Mouse (Mus musculus) hindbrain, embryonic 12.5 days (tissue): ENCODE data around the gene Slco2a1. TPM values are rescaled to one million over a fixed set of nuclear protein-coding genes. Genes with fewer than 3 reads are reported as not detected.

ENCODE experiments used
- ATAC-seq: fragments of 200-750 bp; cut with Nextera tagmentation; 2 replicates; pipeline ENCODE4 v1.8.0; 2017; ENCODE audit warnings: moderate TSS enrichment; ENCODE audit not compliant: low FRiP score
- H3K27ac ChIP-seq: fragments of 300-500 bp; sonication (generic); 2 replicates; pipeline ENCODE4 v1.5.1; 2016; ENCODE audit warnings: mild to moderate bottlenecking
- H3K27me3 ChIP-seq: fragments of 300-500 bp; sonication (generic); 2 replicates; pipeline ENCODE4 v1.6.1; 2016; ENCODE audit warnings: mild to moderate bottlenecking
- H3K36me3 ChIP-seq: fragments of 300-500 bp; sonication (generic); 2 replicates; pipeline ENCODE4 v1.6.1; 2016; ENCODE audit warnings: mild to moderate bottlenecking
- H3K4me1 ChIP-seq: fragments of 300-500 bp; sonication (generic); 2 replicates; pipeline ENCODE4 v1.6.1; 2016
- H3K4me2 ChIP-seq: fragments of 300-500 bp; sonication (generic); replicated peaks from 2 replicates; pipeline ENCODE4 v1.6.1; 2016; ENCODE audit warnings: mild to moderate bottlenecking
- H3K4me3 ChIP-seq: fragments of 300-500 bp; sonication (generic); 2 replicates; pipeline ENCODE4 v1.5.1; 2016; ENCODE audit warnings: mild to moderate bottlenecking
- H3K9ac ChIP-seq: fragments of 300-500 bp; sonication (generic); 2 replicates; pipeline ENCODE4 v1.6.1; 2016; ENCODE audit warnings: mild to moderate bottlenecking, moderate library complexity
- H3K9me3 ChIP-seq: fragments of 300-500 bp; sonication (generic); replicated peaks from 2 replicates; pipeline ENCODE4 v1.6.1; 2016; ENCODE audit warnings: mild to moderate bottlenecking
- WGBS: fragments of 180-500 bp; shearing (Covaris S2); methylation state at CpG from one replicate; pipeline ENCODE4 v1.1.7; 2016; 5-methylcytosine and 5-hydroxymethylcytosine counted together
- polyA plus RNA-seq: library from polyadenylated mRNA; unstranded; fragments of >200 nt; fragmentation: Nextera tagmentation; extraction: Ambion mirVana; gene quantifications from 2 replicates; pipeline ENCODE4 v1.2.1, GENCODE M21; 2016

Slco2a1 gene
- polyA plus RNA-seq, 1 experiment from 2014 or later = 1.1 TPM

DNA sequence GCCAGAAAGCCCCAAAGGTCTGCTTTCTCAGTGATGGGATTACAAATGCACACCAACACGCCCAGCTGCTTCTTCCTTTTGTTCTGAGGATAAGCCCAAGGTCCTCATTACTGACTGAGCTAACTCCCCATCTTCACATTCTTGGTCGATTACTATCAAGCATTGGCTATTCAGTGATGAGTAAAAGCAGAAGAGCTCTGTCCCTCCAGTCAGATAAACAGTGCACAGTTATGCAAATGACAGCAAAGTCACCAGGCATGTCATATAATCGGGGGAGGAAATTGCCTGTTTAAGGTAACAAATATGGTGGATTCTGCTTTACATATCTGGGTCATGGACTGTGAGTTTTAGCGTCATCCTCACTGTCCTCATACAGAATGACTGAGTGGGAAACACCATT is 35.6 kb downstream of the Slco2a1 start:
- ATAC-seq = no peak
- Histone ChIP-seq H3K9me3 (no peaks in the 10 kb centered on the region), H3K4me3 (no peak overlapping the region), H3K4me2 (no peak overlapping the region), H3K9ac (no peak overlapping the region), H3K4me1 (no peaks in the 10 kb centered on the region), H3K27me3 (no peaks in the 10 kb centered on the region), H3K27ac (no peak overlapping the region), H3K36me3 (no peaks in the 10 kb centered on the region)
- WGBS = 78% methylated on average over 4 of the region's 4 CpGs

- H3K4me2 ChIP-seq = no peak overlapping the region
- H3K36me3 ChIP-seq = no peaks in the 10 kb centered on the region
- no peaks in the 10 kb centered on the region for H3K27me3 ChIP-seq
- H3K4me1 ChIP-seq = no peaks in the 10 kb centered on the region
- no peaks in the 10 kb centered on the region for H3K9me3 ChIP-seq
- H3K9ac ChIP-seq = no peak overlapping the region
- no peak overlapping the region for H3K27ac ChIP-seq
- WGBS = 77% methylated on average over 11 of the region's 11 CpGs
- H3K4me3 ChIP-seq = no peak overlapping the region
- ATAC-seq = no peak
Observed at GRCm38 (mm10) chr9:103027150-103027889, 38.8 kb downstream of the Slco2a1 start.

- Histone ChIP-seq H3K9ac (no peak overlapping the region), H3K27me3 (no peaks in the 10 kb centered on the region), H3K27ac (no peak overlapping the region), H3K4me1 (no peaks in the 10 kb centered on the region), H3K36me3 (no peaks in the 10 kb centered on the region), H3K9me3 (no peaks in the 10 kb centered on the region), H3K4me3 (no peak overlapping the region), H3K4me2 (no peak overlapping the region)
- ATAC-seq = no peak
- 71% methylated on average over 8 of the region's 8 CpGs for WGBS
Observed at GRCm38 (mm10) chr9:103029012-103029411, 40.5 kb downstream of the Slco2a1 start.

DNA sequence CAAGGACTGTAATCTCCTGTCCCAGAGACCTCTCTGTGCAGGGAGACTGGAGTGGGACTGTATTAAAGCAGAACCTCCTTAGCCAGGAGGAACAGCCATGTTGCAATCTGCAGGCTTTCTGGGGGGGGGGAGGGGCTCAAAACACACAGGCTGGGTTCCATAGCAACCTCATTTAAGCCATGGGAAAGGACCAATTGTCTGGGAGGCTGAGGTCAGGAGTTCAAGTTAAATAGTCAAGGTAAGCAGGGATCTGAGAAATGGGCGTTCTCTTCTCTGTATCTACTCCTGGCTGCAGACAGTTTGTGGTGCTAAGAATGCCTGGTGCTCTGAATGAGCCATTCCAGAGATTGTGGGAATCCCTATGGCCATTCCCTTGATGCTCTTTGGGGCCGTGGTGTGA is 41.5 kb downstream of the Slco2a1 start:
- no peak for ATAC-seq
- 87% methylated on average over 2 of the region's 2 CpGs for WGBS
- H3K27me3 ChIP-seq = no peaks in the 10 kb centered on the region

GRCm38 (mm10) chr9:103031211-103031610 is 42.7 kb downstream of the Slco2a1 start:
- no peak overlapping the region for H3K9ac ChIP-seq
- no peak overlapping the region for H3K4me2 ChIP-seq
- WGBS = 88% methylated on average over 5 of the region's 5 CpGs
- no peak overlapping the region for H3K27ac ChIP-seq
- no peak for ATAC-seq
- no peaks in the 10 kb centered on the region for H3K4me1 ChIP-seq
- H3K4me3 ChIP-seq = no peak overlapping the region
- H3K9me3 ChIP-seq = no peaks in the 10 kb centered on the region
- no peaks in the 10 kb centered on the region for H3K27me3 ChIP-seq
- H3K36me3 ChIP-seq = no peaks in the 10 kb centered on the region

More for the DNA sequence above, 41.5 kb downstream of the Slco2a1 start:
- Histone ChIP-seq H3K4me2 (no peak overlapping the region), H3K9ac (no peak overlapping the region), H3K9me3 (no peaks in the 10 kb centered on the region), H3K4me1 (no peaks in the 10 kb centered on the region), H3K36me3 (no peaks in the 10 kb centered on the region), H3K4me3 (no peak overlapping the region), H3K27ac (no peak overlapping the region)

- Histone ChIP-seq H3K27me3 (no peaks in the 10 kb centered on the region), H3K4me1 (no peaks in the 10 kb centered on the region), H3K4me3 (no peak overlapping the region), H3K9me3 (no peaks in the 10 kb centered on the region), H3K36me3 (no peaks in the 10 kb centered on the region), H3K27ac (no peak overlapping the region), H3K4me2 (no peak overlapping the region), H3K9ac (no peak overlapping the region)
- ATAC-seq = no peak
- WGBS = 83% methylated on average over 8 of the region's 8 CpGs
Observed at GRCm38 (mm10) chr9:103032193-103032592, 43.7 kb downstream of the Slco2a1 start.

GRCm38 (mm10) chr9:103033381-103033780 is 44.9 kb downstream of the Slco2a1 start:
- no peaks in the 10 kb centered on the region for H3K4me1 ChIP-seq
- H3K9ac ChIP-seq = no peak overlapping the region
- no peaks in the 10 kb centered on the region for H3K36me3 ChIP-seq
- H3K27me3 ChIP-seq = no peaks in the 10 kb centered on the region
- H3K4me2 ChIP-seq = no peak overlapping the region
- H3K9me3 ChIP-seq = no peaks in the 10 kb centered on the region
- H3K27ac ChIP-seq = no peak overlapping the region
- H3K4me3 ChIP-seq = no peak overlapping the region
- WGBS = 84% methylated on average over 3 of the region's 3 CpGs
- no peak for ATAC-seq

DNA sequence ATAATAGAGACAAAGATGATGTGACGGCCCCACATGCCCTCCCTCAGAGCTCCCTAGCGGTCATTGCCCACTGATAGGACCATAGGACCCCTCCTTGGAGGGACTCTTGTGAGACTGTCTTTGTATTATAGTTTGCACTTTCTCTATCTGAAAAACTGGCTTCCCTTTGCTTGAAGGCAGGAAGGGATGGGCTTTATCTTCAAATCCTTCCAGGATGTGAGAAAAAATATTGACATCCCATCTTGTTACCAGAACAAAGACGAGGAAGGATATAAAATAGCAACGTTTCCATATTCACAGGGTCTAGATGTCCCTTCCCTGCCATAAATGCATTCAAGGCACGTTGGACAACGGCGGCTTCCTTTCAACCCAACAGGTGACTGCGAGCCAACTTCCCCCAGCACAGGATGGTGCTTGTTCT is 48.5 kb downstream of the Slco2a1 start:
- no peaks in the 10 kb centered on the region for H3K9me3 ChIP-seq
- H3K36me3 ChIP-seq = no peaks in the 10 kb centered on the region
- H3K27ac ChIP-seq = no peak overlapping the region
- no peak overlapping the region for H3K4me2 ChIP-seq
- H3K9ac ChIP-seq = no peak overlapping the region
- no peaks in the 10 kb centered on the region for H3K27me3 ChIP-seq
- no peak overlapping the region for H3K4me3 ChIP-seq
- no peaks in the 10 kb centered on the region for H3K4me1 ChIP-seq
- WGBS = 85% methylated on average over 8 of the region's 8 CpGs
- ATAC-seq = no peak

DNA sequence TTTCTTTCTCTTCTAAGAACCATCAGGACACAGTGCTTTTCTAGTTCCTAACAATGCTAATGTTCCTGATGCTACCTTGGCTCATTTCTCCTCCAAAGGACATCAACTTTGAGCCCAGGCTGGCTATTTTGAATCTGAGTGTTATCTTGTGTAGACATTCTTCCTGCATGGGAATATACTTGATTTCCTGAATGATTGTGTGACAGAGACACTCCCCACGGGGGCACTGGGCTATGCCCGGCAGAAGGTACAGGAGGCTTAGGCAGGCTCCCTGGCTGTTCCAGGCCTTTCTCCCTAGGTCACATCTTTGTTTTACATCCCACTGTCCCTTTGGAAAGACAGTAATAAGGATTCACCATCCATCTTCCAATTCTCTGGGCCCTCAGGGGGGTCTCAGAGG is 49.8 kb downstream of the Slco2a1 start:
- no peak overlapping the region for H3K4me2 ChIP-seq
- no peaks in the 10 kb centered on the region for H3K27me3 ChIP-seq
- no peak for ATAC-seq
- H3K36me3 ChIP-seq = no peaks in the 10 kb centered on the region
- no peaks in the 10 kb centered on the region for H3K9me3 ChIP-seq
- WGBS = 69% methylated on average over 2 of the region's 2 CpGs
- no peaks in the 10 kb centered on the region for H3K4me1 ChIP-seq
- H3K27ac ChIP-seq = no peak overlapping the region
- H3K9ac ChIP-seq = no peak overlapping the region
- no peak overlapping the region for H3K4me3 ChIP-seq

DNA sequence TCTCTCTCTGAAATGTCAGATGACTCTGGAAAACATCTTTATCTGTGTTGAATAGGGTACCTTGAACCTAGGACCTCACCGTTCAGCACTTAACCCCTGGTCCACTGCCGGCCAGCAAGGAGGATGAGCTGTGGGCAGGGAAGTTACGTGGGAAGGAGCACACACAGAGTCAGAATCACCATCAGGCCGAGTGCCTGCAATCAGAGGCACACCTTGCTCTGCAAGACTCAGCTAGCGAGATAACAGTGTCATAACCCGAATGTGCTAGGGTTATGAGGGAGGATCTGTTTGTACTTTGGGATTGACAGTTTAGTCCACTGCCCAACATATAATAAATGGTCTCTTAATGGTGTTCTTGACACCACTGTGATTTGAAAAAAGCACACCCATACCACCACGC is 50.2 kb downstream of the Slco2a1 start:
- no peaks in the 10 kb centered on the region for H3K27me3 ChIP-seq
- no peak overlapping the region for H3K27ac ChIP-seq
- no peak overlapping the region for H3K4me2 ChIP-seq
- no peak overlapping the region for H3K4me3 ChIP-seq
- no peaks in the 10 kb centered on the region for H3K36me3 ChIP-seq
- no peaks in the 10 kb centered on the region for H3K4me1 ChIP-seq
- no peaks in the 10 kb centered on the region for H3K9me3 ChIP-seq
- no peak for ATAC-seq
- WGBS = 89% methylated on average over 7 of the region's 7 CpGs
- H3K9ac ChIP-seq = no peak overlapping the region

DNA sequence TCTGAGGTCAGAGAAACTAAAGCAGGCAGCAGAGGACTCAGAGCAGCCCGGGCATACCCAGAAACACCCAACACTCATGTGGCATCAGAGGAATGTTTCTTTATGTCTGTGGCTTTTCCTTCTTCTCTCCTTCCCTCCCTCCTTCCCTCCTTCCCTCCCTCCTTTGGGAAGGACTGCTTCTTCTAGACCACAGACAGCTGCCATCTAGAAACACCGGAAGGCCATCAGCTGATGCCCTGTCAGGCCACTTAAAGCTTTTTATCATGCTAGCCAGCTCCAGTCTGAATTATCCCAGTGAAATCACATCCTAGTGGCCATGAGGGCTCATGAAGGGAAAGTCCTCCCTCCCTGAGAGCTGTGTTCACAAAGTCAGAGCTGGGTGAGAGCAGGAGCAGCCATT is 52.1 kb downstream of the Slco2a1 start:
- Histone ChIP-seq H3K27ac (no peak overlapping the region), H3K27me3 (no peaks in the 10 kb centered on the region), H3K4me2 (no peak overlapping the region), H3K9me3 (no peaks in the 10 kb centered on the region), H3K4me3 (no peak overlapping the region), H3K9ac (no peak overlapping the region), H3K36me3 (no peaks in the 10 kb centered on the region), H3K4me1 (no peaks in the 10 kb centered on the region)
- 92% methylated on average over 2 of the region's 2 CpGs for WGBS
- no peak for ATAC-seq

DNA sequence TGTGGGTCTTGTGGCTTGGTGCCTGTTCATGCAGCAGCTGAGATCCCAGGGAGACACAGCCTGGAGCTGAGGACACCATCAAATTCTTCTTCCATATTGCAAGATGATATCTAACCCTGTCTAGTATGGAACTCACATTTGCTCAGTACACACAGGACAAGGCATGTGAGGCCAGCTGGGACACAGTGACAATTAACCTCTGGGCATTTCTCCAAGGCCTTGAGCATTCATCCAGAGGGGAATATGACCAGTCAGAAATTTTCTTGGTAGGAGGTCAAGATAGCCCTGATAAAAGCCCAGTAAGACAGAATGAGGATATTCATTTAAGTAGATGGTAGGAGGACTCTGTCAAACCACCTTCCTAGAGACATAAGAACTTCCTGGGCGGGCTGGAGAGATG is 56.9 kb downstream of the Slco2a1 start:
- Histone ChIP-seq H3K27me3 (no peaks in the 10 kb centered on the region), H3K36me3 (no peaks in the 10 kb centered on the region), H3K9ac (no peak overlapping the region), H3K4me2 (no peak overlapping the region), H3K27ac (no peak overlapping the region), H3K4me3 (no peak overlapping the region), H3K4me1 (no peaks in the 10 kb centered on the region), H3K9me3 (no peaks in the 10 kb centered on the region)
- 77% methylated on average over 1 of the region's 1 CpGs for WGBS
- no peak for ATAC-seq

GRCm38 (mm10) chr9:103049049-103049511 is 60.6 kb downstream of the Slco2a1 start:
- H3K9ac ChIP-seq = no peak overlapping the region
- WGBS = 78% methylated on average over 7 of the region's 7 CpGs
- H3K27me3 ChIP-seq = no peaks in the 10 kb centered on the region
- no peaks in the 10 kb centered on the region for H3K4me1 ChIP-seq
- no peak overlapping the region for H3K4me2 ChIP-seq
- H3K4me3 ChIP-seq = no peak overlapping the region
- H3K36me3 ChIP-seq = no peaks in the 10 kb centered on the region
- no peak overlapping the region for H3K27ac ChIP-seq
- ATAC-seq = no peak
- H3K9me3 ChIP-seq = no peaks in the 10 kb centered on the region
